Mouse (Mus musculus): ENCODE measurements around the gene Plce1. TPM values are rescaled to one million over a fixed set of nuclear protein-coding genes. Genes with fewer than 3 reads are reported as not detected.
"Not testable (repeated sequence)": the region's sequence is repeated elsewhere in the genome, so short reads cannot be mapped to it uniquely, and the experiment has no call there.

Plce1 gene
- polyA plus RNA-seq, 1 experiment from 2014 or later, result 6.1 TPM

GRCm38 (mm10) chr19:38553551-38553950 lies 72.6 kb downstream of the Plce1 start:
- no peak for DNase-seq (ENCODE audit: low spot score)
- H3K9me3 ChIP-seq (ENCODE audit: control insufficient read depth, low read length), result no peaks in the 10 kb centered on the region
- WGBS, result 83% methylated on average over 2 of the region's 2 CpGs

DNA sequence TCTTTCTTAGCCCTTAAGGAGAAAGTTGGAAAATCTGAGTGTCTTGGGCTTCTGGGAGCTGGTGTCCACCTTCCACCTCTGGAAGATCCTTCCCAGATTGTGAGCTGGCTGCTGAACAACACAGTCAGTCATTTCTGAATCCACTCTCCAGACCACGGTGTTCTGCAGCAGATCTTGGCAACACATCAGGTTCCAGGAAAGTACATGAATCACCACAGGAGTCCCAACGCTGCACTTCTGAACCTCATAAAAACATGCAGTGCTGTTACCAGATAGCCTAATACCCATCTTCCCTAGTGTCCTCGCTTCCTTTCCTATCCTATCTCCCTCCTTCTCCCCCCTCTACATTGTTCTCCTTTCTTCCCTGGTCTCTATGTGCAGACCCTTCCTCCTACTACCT lies 74.5 kb downstream of the Plce1 start:
- H3K9ac ChIP-seq (ENCODE audit: low read depth, low read length), result no peak overlapping the region
- H3K27me3 ChIP-seq (ENCODE audit: control insufficient read depth, insufficient read depth, low read length), result no peaks in the 10 kb centered on the region
- WGBS, result 85% methylated on average over 3 of the region's 3 CpGs
- no peaks in the 10 kb centered on the region for H3K9me3 ChIP-seq (ENCODE audit: control insufficient read depth, low read length)
- H3K36me3 ChIP-seq (ENCODE audit: control insufficient read depth, insufficient read depth, low read length), result no peaks in the 10 kb centered on the region
- no peak for DNase-seq (ENCODE audit: low spot score)
- no peak overlapping the region for H3K4me2 ChIP-seq (replicated peaks; ENCODE audit: low read depth, low read length)
- no peak overlapping the region for H3K27ac ChIP-seq (ENCODE audit: low read depth, low read length)
- no peak overlapping the region for H3K4me3 ChIP-seq (ENCODE audit: low read depth, low read length)
- no peak for ATAC-seq (ENCODE audit: low FRiP score)
- no peaks in the 10 kb centered on the region for H3K4me1 ChIP-seq (replicated peaks; ENCODE audit: control insufficient read depth, insufficient read depth, low read length)

More at GRCm38 (mm10) chr19:38553551-38553950, 72.6 kb downstream of the Plce1 start:
- Histone ChIP-seq H3K36me3 (ENCODE audit: control insufficient read depth, insufficient read depth, low read length) (no peaks in the 10 kb centered on the region), H3K4me1 (replicated peaks; ENCODE audit: control insufficient read depth, insufficient read depth, low read length) (no peaks in the 10 kb centered on the region), H3K27me3 (ENCODE audit: control insufficient read depth, insufficient read depth, low read length) (no peaks in the 10 kb centered on the region), H3K27ac (ENCODE audit: low read depth, low read length) (no peak overlapping the region), H3K4me2 (replicated peaks; ENCODE audit: low read depth, low read length) (no peak overlapping the region), H3K4me3 (ENCODE audit: low read depth, low read length) (no peak overlapping the region), H3K9ac (ENCODE audit: low read depth, low read length) (no peak overlapping the region)
- ATAC-seq (ENCODE audit: low FRiP score), result no peak

DNA sequence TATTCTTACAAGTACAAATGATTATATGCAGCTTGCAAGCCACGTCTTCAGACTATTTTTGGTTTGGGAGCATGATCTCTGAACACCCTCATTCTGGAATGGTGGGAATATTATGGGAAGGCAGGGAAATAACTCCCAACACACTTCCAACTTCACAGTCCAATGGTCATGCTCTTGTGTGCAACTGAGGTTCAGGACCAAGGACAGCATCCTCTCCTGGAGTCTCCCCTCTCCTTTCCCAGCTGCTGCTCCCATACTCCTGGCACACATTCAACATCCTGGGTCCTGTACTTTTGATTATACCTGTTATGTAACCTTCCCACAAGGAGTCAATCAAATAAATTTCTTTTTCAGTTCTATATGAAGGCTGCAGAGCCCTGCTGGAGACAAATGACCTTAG lies 77.9 kb downstream of the Plce1 start:
- WGBS, result 66% methylated on average over 1 of the region's 1 CpGs
- H3K4me1 ChIP-seq (replicated peaks; ENCODE audit: control insufficient read depth, insufficient read depth, low read length), result no peaks in the 10 kb centered on the region
- ATAC-seq (ENCODE audit: low FRiP score), result no peak
- H3K36me3 ChIP-seq (ENCODE audit: control insufficient read depth, insufficient read depth, low read length), result no peaks in the 10 kb centered on the region
- H3K4me3 ChIP-seq (ENCODE audit: low read depth, low read length), result no peak overlapping the region
- H3K9ac ChIP-seq (ENCODE audit: low read depth, low read length), result no peak overlapping the region
- no peak overlapping the region for H3K4me2 ChIP-seq (replicated peaks; ENCODE audit: low read depth, low read length)
- no peaks in the 10 kb centered on the region for H3K27me3 ChIP-seq (ENCODE audit: control insufficient read depth, insufficient read depth, low read length)
- no peaks in the 10 kb centered on the region for H3K9me3 ChIP-seq (ENCODE audit: control insufficient read depth, low read length)
- no peak overlapping the region for H3K27ac ChIP-seq (ENCODE audit: low read depth, low read length)
- DNase-seq (ENCODE audit: low spot score), result peak; percentile 47

DNA sequence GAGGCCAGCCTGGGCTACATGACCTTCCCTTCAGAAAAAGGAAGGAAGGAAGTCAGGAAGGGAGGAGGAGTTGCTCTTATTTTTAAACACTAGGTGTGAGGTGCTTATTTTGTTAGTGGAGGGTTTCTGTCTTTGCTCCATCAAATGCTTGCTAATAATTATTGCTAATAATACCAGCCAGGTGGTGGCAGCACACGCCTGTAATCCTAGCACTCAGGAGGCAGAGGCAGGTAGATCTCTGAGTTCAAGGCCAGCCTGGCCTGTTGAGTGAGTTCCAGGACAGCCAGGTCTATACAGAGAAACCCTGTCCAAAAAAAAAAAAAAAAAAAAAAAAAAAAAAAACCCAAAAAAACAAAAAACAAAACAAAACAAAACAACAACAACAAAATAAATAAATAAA lies 81.0 kb downstream of the Plce1 start:
- not testable (repeated sequence) for H3K4me3 ChIP-seq (ENCODE audit: low read depth, low read length); H3K4me2 ChIP-seq (replicated peaks; ENCODE audit: low read depth, low read length); H3K27ac ChIP-seq (ENCODE audit: low read depth, low read length); DNase-seq (ENCODE audit: low spot score); H3K4me1 ChIP-seq (replicated peaks; ENCODE audit: control insufficient read depth, insufficient read depth, low read length); H3K36me3 ChIP-seq (ENCODE audit: control insufficient read depth, insufficient read depth, low read length); H3K9me3 ChIP-seq (ENCODE audit: control insufficient read depth, low read length); H3K9ac ChIP-seq (ENCODE audit: low read depth, low read length); H3K27me3 ChIP-seq (ENCODE audit: control insufficient read depth, insufficient read depth, low read length); ATAC-seq (ENCODE audit: low FRiP score)
- 82% methylated on average over 1 of the region's 1 CpGs for WGBS

- H3K4me2 ChIP-seq (replicated peaks; ENCODE audit: low read depth, low read length), result no peak overlapping the region
- ATAC-seq (ENCODE audit: low FRiP score) (no peak), DNase-seq (ENCODE audit: low spot score) (no peak)
- H3K4me1 ChIP-seq (replicated peaks; ENCODE audit: control insufficient read depth, insufficient read depth, low read length), result no peaks in the 10 kb centered on the region
- H3K27me3 ChIP-seq (ENCODE audit: control insufficient read depth, insufficient read depth, low read length), result no peaks in the 10 kb centered on the region
- no peaks in the 10 kb centered on the region for H3K9me3 ChIP-seq (ENCODE audit: control insufficient read depth, low read length)
- no peak overlapping the region for H3K4me3 ChIP-seq (ENCODE audit: low read depth, low read length)
- no peak overlapping the region for H3K9ac ChIP-seq (ENCODE audit: low read depth, low read length)
- H3K27ac ChIP-seq (ENCODE audit: low read depth, low read length), result no peak overlapping the region
- H3K36me3 ChIP-seq (ENCODE audit: control insufficient read depth, insufficient read depth, low read length), result no peaks in the 10 kb centered on the region
These were observed 85.2 kb downstream of the Plce1 start for GRCm38 (mm10) chr19:38566156-38566555.

GRCm38 (mm10) chr19:38566752-38567151 lies 85.8 kb downstream of the Plce1 start:
- WGBS, result 24% methylated on average over 7 of the region's 7 CpGs
- ATAC-seq (ENCODE audit: low FRiP score) (no peak; the same call in 1 of the 2 replicates), DNase-seq (ENCODE audit: low spot score) (peak; percentile 33)
- no peaks in the 10 kb centered on the region for H3K36me3 ChIP-seq (ENCODE audit: control insufficient read depth, insufficient read depth, low read length)
- no peaks in the 10 kb centered on the region for H3K27me3 ChIP-seq (ENCODE audit: control insufficient read depth, insufficient read depth, low read length)
- no peak overlapping the region for H3K9ac ChIP-seq (ENCODE audit: low read depth, low read length)
- H3K27ac ChIP-seq (ENCODE audit: low read depth, low read length), result no peak overlapping the region
- H3K4me1 ChIP-seq (replicated peaks; ENCODE audit: control insufficient read depth, insufficient read depth, low read length), result no peaks in the 10 kb centered on the region
- H3K4me3 ChIP-seq (ENCODE audit: low read depth, low read length), result no peak overlapping the region
- H3K9me3 ChIP-seq (ENCODE audit: control insufficient read depth, low read length), result no peaks in the 10 kb centered on the region
- no peak overlapping the region for H3K4me2 ChIP-seq (replicated peaks; ENCODE audit: low read depth, low read length)

GRCm38 (mm10) chr19:38567331-38567730 lies 86.4 kb downstream of the Plce1 start:
- Histone ChIP-seq H3K27me3 (ENCODE audit: control insufficient read depth, insufficient read depth, low read length) (no peaks in the 10 kb centered on the region), H3K27ac (ENCODE audit: low read depth, low read length) (no peak overlapping the region), H3K4me2 (replicated peaks; ENCODE audit: low read depth, low read length) (no peak overlapping the region), H3K4me3 (ENCODE audit: low read depth, low read length) (no peak overlapping the region), H3K36me3 (ENCODE audit: control insufficient read depth, insufficient read depth, low read length) (no peaks in the 10 kb centered on the region), H3K4me1 (replicated peaks; ENCODE audit: control insufficient read depth, insufficient read depth, low read length) (no peaks in the 10 kb centered on the region), H3K9me3 (ENCODE audit: control insufficient read depth, low read length) (no peaks in the 10 kb centered on the region), H3K9ac (ENCODE audit: low read depth, low read length) (no peak overlapping the region)
- DNase-seq (ENCODE audit: low spot score), result no peak
- ATAC-seq (ENCODE audit: low FRiP score), result no peak
- WGBS, result 61% methylated on average over 5 of the region's 5 CpGs

DNA sequence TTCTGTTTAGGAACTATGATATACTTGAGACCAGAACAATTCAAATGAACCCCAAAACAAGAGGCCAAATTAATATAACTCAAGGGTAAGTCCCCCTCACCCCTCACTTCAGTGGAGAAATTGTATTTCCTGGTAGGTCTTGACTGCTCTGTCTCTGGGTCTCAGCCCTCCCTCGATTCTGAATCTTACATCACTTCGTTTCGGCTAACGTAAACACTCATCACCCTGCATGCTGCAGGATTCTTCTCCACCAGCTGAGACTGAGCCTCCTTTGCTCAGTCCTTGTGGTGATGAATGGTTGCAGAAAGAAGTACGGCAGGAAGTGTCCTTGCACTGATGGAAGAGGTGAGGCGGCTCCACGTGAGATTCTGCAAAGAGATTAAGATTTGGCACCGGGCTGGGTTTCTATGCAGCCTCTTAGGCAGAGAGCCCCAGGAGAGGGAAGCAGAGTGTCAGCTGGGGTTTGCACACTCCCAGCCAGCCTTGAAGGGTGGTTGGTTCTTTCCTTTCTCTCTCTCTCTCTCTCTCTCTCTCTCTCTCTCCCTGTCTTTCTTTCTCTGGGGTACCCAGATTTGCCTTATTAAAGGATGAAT lies 97.7 kb downstream of the Plce1 start:
- WGBS, result 46% methylated on average over 8 of the region's 8 CpGs
- no peak overlapping the region for H3K27ac ChIP-seq (ENCODE audit: low read depth, low read length)
- no peak overlapping the region for H3K4me3 ChIP-seq (ENCODE audit: low read depth, low read length)
- H3K9ac ChIP-seq (ENCODE audit: low read depth, low read length), result no peak overlapping the region
- no peaks in the 10 kb centered on the region for H3K9me3 ChIP-seq (ENCODE audit: control insufficient read depth, low read length)
- DNase-seq (ENCODE audit: low spot score), result no peak
- no peak for ATAC-seq (ENCODE audit: low FRiP score)
- no peaks in the 10 kb centered on the region for H3K27me3 ChIP-seq (ENCODE audit: control insufficient read depth, insufficient read depth, low read length)
- no peaks in the 10 kb centered on the region for H3K36me3 ChIP-seq (ENCODE audit: control insufficient read depth, insufficient read depth, low read length)
- no peaks in the 10 kb centered on the region for H3K4me1 ChIP-seq (replicated peaks; ENCODE audit: control insufficient read depth, insufficient read depth, low read length)
- no peak overlapping the region for H3K4me2 ChIP-seq (replicated peaks; ENCODE audit: low read depth, low read length)

GRCm38 (mm10) chr19:38582861-38583260 lies 102.0 kb downstream of the Plce1 start:
- Histone ChIP-seq H3K9me3 (ENCODE audit: control insufficient read depth, low read length) (no peaks in the 10 kb centered on the region), H3K27ac (ENCODE audit: low read depth, low read length) (no peak overlapping the region), H3K4me3 (ENCODE audit: low read depth, low read length) (no peak overlapping the region), H3K27me3 (ENCODE audit: control insufficient read depth, insufficient read depth, low read length) (no peaks in the 10 kb centered on the region), H3K36me3 (ENCODE audit: control insufficient read depth, insufficient read depth, low read length) (no peaks in the 10 kb centered on the region), H3K4me2 (replicated peaks; ENCODE audit: low read depth, low read length) (no peak overlapping the region), H3K4me1 (replicated peaks; ENCODE audit: control insufficient read depth, insufficient read depth, low read length) (0 out of 2 replicates have a peak, but pooled peaks cover 2% of the 10 kb centered on the region), H3K9ac (ENCODE audit: low read depth, low read length) (no peak overlapping the region)
- ATAC-seq (ENCODE audit: low FRiP score) (no peak), DNase-seq (ENCODE audit: low spot score) (no peak)
- 100% methylated on average over 1 of the region's 1 CpGs for WGBS
